Mouse (Mus musculus) MEL (cell line): ENCODE measurements around the gene Pax8. TPM values are rescaled to one million over a fixed set of nuclear protein-coding genes. Genes with fewer than 3 reads are reported as not detected.

Experiments
- DNase-seq: peaks from one replicate; pipeline ENCODE4 v3.0.0; 2011; ENCODE audit warnings: low read depth, low spot score
- H3K27ac ChIP-seq: 2 replicates; pipeline ENCODE4 v1.5.1; 2012; ENCODE audit warnings: low read depth, mild to moderate bottlenecking, control low read depth, low read length, moderate library complexity; ENCODE audit not compliant: control insufficient read depth
- H3K27me3 ChIP-seq, 2 experiments: fragments of 150-350 bp in 1 of 2; sonication (generic) in 1 of 2; 2 replicates each; pipeline ENCODE4 v1.6.1; 2012; ENCODE audit warnings: low read length in 2 of 2, mild to moderate bottlenecking in 2 of 2, improper control_type of control experiment in 1 of 2, moderate library complexity in 1 of 2; ENCODE audit not compliant: insufficient read depth in 2 of 2, control insufficient read depth in 1 of 2
- H3K36me3 ChIP-seq, 2 experiments: 2 replicates each; pipeline ENCODE4 v1.6.1; 2012 to 2014; ENCODE audit warnings: low read length in 2 of 2, improper control_type of control experiment in 1 of 2, inconsistent platforms in 1 of 2, mild to moderate bottlenecking in 1 of 2; ENCODE audit not compliant: insufficient read depth in 2 of 2, control insufficient read depth in 1 of 2
- H3K4me1 ChIP-seq, 2 experiments: fragments of 150-350 bp in 1 of 2; sonication (generic) in 1 of 2; 2 replicates each; pipeline ENCODE4 v1.6.1; 2012; ENCODE audit warnings: low read length in 2 of 2, improper control_type of control experiment in 1 of 2, mild to moderate bottlenecking in 1 of 2; ENCODE audit not compliant: insufficient read depth in 2 of 2, control insufficient read depth in 1 of 2
- H3K4me3 ChIP-seq, 2 experiments: fragments of 150-350 bp in 1 of 2; sonication (generic) in 1 of 2; 2 replicates each; pipeline ENCODE4 v1.5.1; 2012; ENCODE audit warnings: low read depth in 2 of 2, low read length in 2 of 2, mild to moderate bottlenecking in 2 of 2, moderate library complexity in 2 of 2, control low read depth in 1 of 2, improper control_type of control experiment in 1 of 2; ENCODE audit not compliant: control insufficient read depth in 1 of 2, insufficient read depth in 1 of 2
- H3K79me2 ChIP-seq: 2 replicates; pipeline ENCODE4 v1.6.1; 2012; ENCODE audit warnings: mild to moderate bottlenecking, low read length, moderate library complexity; ENCODE audit not compliant: control insufficient read depth, poor library complexity, insufficient read depth
- H3K9ac ChIP-seq: 2 replicates; pipeline ENCODE4 v1.6.1; 2012; ENCODE audit warnings: low read depth, mild to moderate bottlenecking, control low read depth, low read length, moderate library complexity; ENCODE audit not compliant: control insufficient read depth, poor library complexity, severe bottlenecking
- H3K9me3 ChIP-seq: fragments of 150-350 bp; sonication (generic); replicated peaks from 2 replicates; pipeline ENCODE4 v1.6.1; 2012; ENCODE audit warnings: mild to moderate bottlenecking, low read length, improper control_type of control experiment, moderate library complexity; ENCODE audit not compliant: insufficient read depth
- ETS1 ChIP-seq: IDR thresholded peaks from 2 replicates; pipeline ENCODE4 v1.6.1; 2012; ENCODE audit warnings: low read depth, mild to moderate bottlenecking, inconsistent platforms, low read length, improper control_type of control experiment, moderate library complexity
- GABPA ChIP-seq: IDR thresholded peaks from 2 replicates; pipeline ENCODE4 v1.6.1; 2012; ENCODE audit warnings: low read depth, mild to moderate bottlenecking, inconsistent platforms, low read length, improper control_type of control experiment, moderate library complexity
- GATA1 ChIP-seq: IDR thresholded peaks from 2 replicates; pipeline ENCODE4 v1.6.1; 2011; ENCODE audit warnings: low read depth, low read length, improper control_type of control experiment
- JUND ChIP-seq: IDR thresholded peaks from 2 replicates; pipeline ENCODE4 v1.6.1; 2011; ENCODE audit warnings: low read depth, mild to moderate bottlenecking, improper control_type of control experiment, low read length
- MAX ChIP-seq: IDR thresholded peaks from 2 replicates; pipeline ENCODE4 v1.6.1; 2011; ENCODE audit warnings: low read length, improper control_type of control experiment
- MEF2A ChIP-seq: IDR thresholded peaks from 2 replicates; pipeline ENCODE4 v1.6.1; 2014; ENCODE audit warnings: low read depth, mild to moderate bottlenecking, inconsistent platforms, low read length, improper control_type of control experiment; ENCODE audit not compliant: poor library complexity, insufficient replicate concordance, severe bottlenecking; ENCODE audit errors: extremely low read depth
- NELFE ChIP-seq: IDR thresholded peaks from 2 replicates; pipeline ENCODE4 v1.6.1; 2011; ENCODE audit warnings: low read depth, low read length, improper control_type of control experiment
- NRF1 ChIP-seq: IDR thresholded peaks from 2 replicates; pipeline ENCODE4 v1.6.1; 2014; ENCODE audit warnings: low read depth, mild to moderate bottlenecking, inconsistent platforms, low read length, improper control_type of control experiment, moderate library complexity; ENCODE audit not compliant: poor library complexity, insufficient read depth, severe bottlenecking
- POLR2A ChIP-seq, 2 experiments: IDR thresholded peaks; 2 replicates each; pipeline ENCODE4 v1.6.1; 2011 to 2012; ENCODE audit warnings: low read length in 2 of 2, mild to moderate bottlenecking in 2 of 2, control low read depth in 1 of 2, improper control_type of control experiment in 1 of 2, low read depth in 1 of 2, moderate library complexity in 1 of 2; ENCODE audit not compliant: control insufficient read depth in 1 of 2, insufficient read depth in 1 of 2, poor library complexity in 1 of 2
- POLR2AphosphoS2 ChIP-seq: IDR thresholded peaks from 2 replicates; pipeline ENCODE4 v1.6.1; 2011; ENCODE audit warnings: low read length, improper control_type of control experiment
- POLR2AphosphoS5 ChIP-seq: IDR thresholded peaks from 2 replicates; pipeline ENCODE4 v1.6.1; 2012; ENCODE audit warnings: low read depth, borderline replicate concordance, mild to moderate bottlenecking, inconsistent platforms, low read length, moderate library complexity, mixed read lengths
- RCOR1 ChIP-seq: IDR thresholded peaks from 2 replicates; pipeline ENCODE4 v1.6.1; 2012; ENCODE audit warnings: low read depth, mild to moderate bottlenecking, inconsistent platforms, low read length, improper control_type of control experiment
- TAL1 ChIP-seq: IDR thresholded peaks from 2 replicates; pipeline ENCODE4 v1.6.1; 2012; ENCODE audit warnings: mild to moderate bottlenecking, inconsistent platforms, low read length, moderate library complexity, mixed read lengths
- TBP ChIP-seq: IDR thresholded peaks from 2 replicates; pipeline ENCODE4 v1.8.0; 2011; ENCODE audit warnings: low read depth, low read length, improper control_type of control experiment
- TCF12 ChIP-seq: IDR thresholded peaks from 2 replicates; pipeline ENCODE4 v1.6.1; 2014; ENCODE audit warnings: low read depth, mild to moderate bottlenecking, inconsistent platforms, low read length, improper control_type of control experiment, moderate library complexity
- UBTF ChIP-seq: IDR thresholded peaks from 2 replicates; pipeline ENCODE4 v1.6.1; 2012; ENCODE audit warnings: low read depth, mild to moderate bottlenecking, inconsistent platforms, low read length, improper control_type of control experiment, moderate library complexity, borderline replicate concordance; ENCODE audit not compliant: insufficient read depth
- USF1 ChIP-seq: IDR thresholded peaks from 2 replicates; pipeline ENCODE4 v1.6.1; 2014; ENCODE audit warnings: low read depth, mild to moderate bottlenecking, inconsistent platforms, low read length, improper control_type of control experiment, moderate library complexity
- ZC3H11A ChIP-seq: IDR thresholded peaks from 2 replicates; pipeline ENCODE4 v1.6.1; 2012; ENCODE audit warnings: low read depth, mild to moderate bottlenecking, inconsistent platforms, low read length, improper control_type of control experiment
- ZKSCAN1 ChIP-seq: IDR thresholded peaks from 2 replicates; pipeline ENCODE4 v1.6.1; 2012; ENCODE audit warnings: low read depth, mild to moderate bottlenecking, inconsistent platforms, low read length, improper control_type of control experiment, moderate library complexity
- ZNF384 ChIP-seq: IDR thresholded peaks from 2 replicates; pipeline ENCODE4 v1.6.1; 2012; ENCODE audit warnings: low read depth, mild to moderate bottlenecking, inconsistent platforms, low read length, improper control_type of control experiment
- polyA plus RNA-seq, 2 experiments: library from polyadenylated mRNA; stranded (reverse) in 1 of 2; unstranded in 1 of 2; fragments of >175 nt in 1 of 2; fragments of >200 nt in 1 of 2; gene quantifications; 2 replicates each; pipeline versions ENCODE4 v1.2.1 to v1.2.4; 2012; ENCODE audit warnings: low replicate concordance in 2 of 2, low read depth in 1 of 2; ENCODE audit not compliant: insufficient read length in 2 of 2, insufficient read depth in 1 of 2, missing spikeins in 1 of 2
- total RNA-seq: library from RNA; depleted of rRNA; stranded (reverse); fragments of 300-350 nt; gene quantifications from 2 replicates; pipeline ENCODE4 v1.2.3, GENCODE M21; 2012

The Pax8 gene
- total and polyA plus RNA-seq, 3 experiments: not detected

- TF ChIP-seq POLR2A (IDR thresholded peaks at IDR 0.05; ENCODE audit: control insufficient read depth in 1 of 2, insufficient read depth in 1 of 2, low read depth in 1 of 2, low read length in 2 of 2, poor library complexity in 1 of 2) (no peak), TBP (no peak), ETS1 (no peak), NRF1 (no peak), TCF12 (no peak), ZNF384 (no peak), TAL1 (no peak), GATA1 (no peak), JUND (no peak)
- TF ChIP-seq, all 39 proteins: peak for 0
- no peaks in the 10 kb centered on the region for H3K9me3 ChIP-seq
Measured at GRCm38 (mm10) chr2:24400711-24401110, 74.7 kb downstream of the Pax8 start.

GRCm38 (mm10) chr2:24397115-24397514 lies 78.3 kb downstream of the Pax8 start:
- no peaks in the 10 kb centered on the region for H3K79me2 ChIP-seq
- H3K36me3 ChIP-seq: no peaks in the 10 kb centered on the region
- H3K27me3 ChIP-seq: no peaks in the 10 kb centered on the region; a peak in 1 of 4 replicates
- TF ChIP-seq MAX (no peak), UBTF (no peak), POLR2A (IDR thresholded peaks at IDR 0.05; ENCODE audit: control insufficient read depth in 1 of 2, insufficient read depth in 1 of 2, low read depth in 1 of 2, low read length in 2 of 2, poor library complexity in 1 of 2) (no peak), MEF2A (no peak), USF1 (no peak), POLR2AphosphoS2 (no peak), NELFE (no peak), JUND (no peak), ZC3H11A (no peak), GABPA (no peak), RCOR1 (no peak), POLR2AphosphoS5 (no peak), ZKSCAN1 (no peak)
- no peak overlapping the region for H3K9ac ChIP-seq
- H3K4me1 ChIP-seq: no peaks in the 10 kb centered on the region
- H3K9me3 ChIP-seq: no peaks in the 10 kb centered on the region
- no peak overlapping the region for H3K27ac ChIP-seq
- H3K4me3 ChIP-seq: no peak overlapping the region
- no peak for DNase-seq

More at GRCm38 (mm10) chr2:24400711-24401110, 74.7 kb downstream of the Pax8 start:
- Histone ChIP-seq H3K4me1 (no peaks in the 10 kb centered on the region), H3K4me3 (no peak overlapping the region), H3K27me3 (no peaks in the 10 kb centered on the region), H3K9ac (no peak overlapping the region), H3K27ac (no peak overlapping the region), H3K79me2 (no peaks in the 10 kb centered on the region), H3K36me3 (no peaks in the 10 kb centered on the region)
- DNase-seq: no peak
